Mouse (Mus musculus): ENCODE results near the gene Nt5dc3.

- TF ChIP-seq CTCF (IDR thresholded peaks at IDR 0.05; ENCODE audit: low read depth, low read length) (no peak), POLR2A (IDR thresholded peaks at IDR 0.05; ENCODE audit: insufficient read depth, low read length) (no peak)
These were observed 9.4 kb downstream of the Nt5dc3 start for GRCm38 (mm10) chr10:86788193-86788592.
